In the genomic region with DNA sequence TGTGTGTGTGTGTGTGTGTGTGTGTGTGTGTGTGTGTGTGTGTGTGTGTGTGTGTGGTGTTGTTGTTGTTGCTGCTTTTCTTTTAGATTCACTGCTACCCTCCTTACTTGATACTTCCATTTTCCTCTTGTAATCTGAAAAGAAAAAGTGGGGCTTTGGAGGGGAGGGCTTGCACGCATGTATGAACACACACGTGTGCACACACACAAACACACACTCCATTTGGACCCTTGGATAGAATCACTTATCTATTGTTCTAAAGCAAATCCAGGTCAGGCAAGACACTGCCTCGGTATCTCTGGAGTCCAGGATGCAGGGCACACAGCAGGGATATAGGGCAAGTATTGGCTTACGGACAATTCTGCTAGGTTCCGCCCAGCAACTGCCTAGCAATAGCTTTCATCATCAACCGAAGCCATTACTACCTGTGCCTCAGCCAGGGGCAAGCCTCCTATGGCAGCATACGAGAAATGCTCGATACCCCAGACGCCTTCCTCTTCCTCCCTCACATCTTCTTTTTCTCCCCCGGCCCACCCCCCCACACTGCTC, we compare ENCODE assay signal across 13 mouse cellular contexts. TPM values are rescaled to one million over a fixed set of nuclear protein-coding genes. Genes with fewer than 3 reads are reported as not detected.
A peak's percentile ranks its signal among the peaks of the same experiment; 100 is the strongest.
DNase-seq lines count a peak whose midpoint lies in the region; ATAC-seq and TF ChIP-seq lines count a peak whose summit lies in the region.
"Had no signal": no experiment of that assay in that cellular context is flagged by ENCODE, and none has a peak within 500 bp of the region (broad histone marks: within the 10 kb centered on the region; RNA-seq: fewer than 3 reads in every experiment).

No protein-coding gene starts in this region.

- WGBS in heart, embryonic 13.5 days: 64% methylated on average over 10 of the region's 10 CpGs
- 40% methylated on average over 10 of the region's 10 CpGs for WGBS in midbrain, embryonic 10.5 days
- 34% methylated on average over 10 of the region's 10 CpGs for WGBS in midbrain, postnatal 0 days
- 36% methylated on average over 10 of the region's 10 CpGs for WGBS in forebrain, embryonic 14.5 days

- H3K9me3 ChIP-seq in heart, embryonic 13.5 days: no peaks in the 10 kb centered on the region
- no peaks in the 10 kb centered on the region for H3K9me3 ChIP-seq in midbrain, embryonic 10.5 days (replicated peaks)
- no peaks in the 10 kb centered on the region for H3K9me3 ChIP-seq in midbrain, postnatal 0 days (ENCODE audit: low read length)
- H3K9me3 ChIP-seq in forebrain, embryonic 14.5 days (replicated peaks; ENCODE audit: control insufficient read depth, low read length): no peaks in the 10 kb centered on the region
- H3K9me3 ChIP-seq: embryonic facial prominence, embryonic 15.5 days had no signal

- no peak overlapping the region for H3K4me2 ChIP-seq in heart, embryonic 13.5 days
- no peak overlapping the region for H3K4me2 ChIP-seq in midbrain, postnatal 0 days (ENCODE audit: low read depth, low read length, poor library complexity, severe bottlenecking)
- no peak overlapping the region for H3K4me2 ChIP-seq in forebrain, embryonic 14.5 days (ENCODE audit: low read length)
- H3K4me2 ChIP-seq: embryonic facial prominence, embryonic 15.5 days had no signal

- peaks cover 5% of the 10 kb centered on the region; the same call in 1 of the 2 replicates for H3K36me3 ChIP-seq in heart, embryonic 13.5 days
- H3K36me3 ChIP-seq in midbrain, embryonic 10.5 days: peaks cover 38% of the 10 kb centered on the region
- no peaks in the 10 kb centered on the region for H3K36me3 ChIP-seq in midbrain, postnatal 0 days (ENCODE audit: insufficient read depth, low read length)
- H3K36me3 ChIP-seq in forebrain, embryonic 14.5 days (ENCODE audit: control insufficient read depth, insufficient read depth, low read length): no peaks in the 10 kb centered on the region
- H3K36me3 ChIP-seq: embryonic facial prominence, embryonic 15.5 days had no signal

- H3K9ac ChIP-seq in heart, embryonic 13.5 days: no peak overlapping the region
- no peak overlapping the region for H3K9ac ChIP-seq in midbrain, postnatal 0 days (replicated peaks; ENCODE audit: low read length, poor library complexity, severe bottlenecking)
- H3K9ac ChIP-seq in forebrain, embryonic 14.5 days (ENCODE audit: low read length): peak overlapping the region; percentile 35; the same call in 1 of the 2 replicates
- H3K9ac ChIP-seq: embryonic facial prominence, embryonic 15.5 days had no signal

- no peak for TF ChIP-seq CTCF in midbrain, postnatal 0 days (IDR thresholded peaks at IDR 0.05)

- no peak for ATAC-seq in heart, embryonic 13.5 days (ENCODE audit: extremely low read depth, insufficient number of reproducible peaks, low FRiP score, low TSS enrichment)
- ATAC-seq in midbrain, postnatal 0 days (ENCODE audit: low FRiP score): no peak
- ATAC-seq in forebrain, embryonic 14.5 days: peak; percentile 45; the same call in 1 of the 2 replicates

- intact Hi-C loops in heart, postnatal 25 days (cut with DNase I): no loop called here
- intact Hi-C loops in left cerebral cortex, postnatal 14 days (cut with DNase I): no loop called here

- H3K4me1 ChIP-seq in heart, embryonic 13.5 days: peaks cover 22% of the 10 kb centered on the region
- H3K4me1 ChIP-seq in midbrain, embryonic 10.5 days: peaks cover 53% of the 10 kb centered on the region
- 0 out of 2 replicates have a peak, but pooled peaks cover 3% of the 10 kb centered on the region for H3K4me1 ChIP-seq in midbrain, postnatal 0 days (ENCODE audit: insufficient read depth, low read length)
- peaks cover 12% of the 10 kb centered on the region for H3K4me1 ChIP-seq in forebrain, embryonic 14.5 days (ENCODE audit: control insufficient read depth, insufficient read depth, low read length)

- H3K27me3 ChIP-seq in heart, embryonic 13.5 days (replicated peaks): no peaks in the 10 kb centered on the region
- H3K27me3 ChIP-seq in midbrain, embryonic 10.5 days (ENCODE audit: low read depth, poor library complexity, severe bottlenecking): no peaks in the 10 kb centered on the region
- no peaks in the 10 kb centered on the region for H3K27me3 ChIP-seq in midbrain, postnatal 0 days (ENCODE audit: insufficient read depth, low read length)
- no peaks in the 10 kb centered on the region for H3K27me3 ChIP-seq in forebrain, embryonic 14.5 days (replicated peaks; ENCODE audit: control insufficient read depth, insufficient read depth, low read length)
- H3K27me3 ChIP-seq: embryonic facial prominence, embryonic 15.5 days had no signal

- no peak overlapping the region for H3K4me3 ChIP-seq in heart, embryonic 13.5 days
- H3K4me3 ChIP-seq in midbrain, embryonic 10.5 days: peak overlapping the region; percentile 21
- H3K4me3 ChIP-seq in midbrain, postnatal 0 days (ENCODE audit: low read depth, low read length): no peak overlapping the region
- no peak overlapping the region for H3K4me3 ChIP-seq in forebrain, embryonic 14.5 days (ENCODE audit: low read depth, low read length)
- H3K4me3 ChIP-seq: embryonic facial prominence, embryonic 15.5 days had no signal

- DNase-seq in heart, postnatal 25 days (ENCODE audit: low spot score): no peak
- peak; percentile 35 for DNase-seq in midbrain, embryonic 10.5 days (ENCODE audit: low spot score)
- DNase-seq in midbrain, postnatal 0 days (ENCODE audit: low spot score): no peak
- peak; percentile 6 for DNase-seq in forebrain, embryonic 14.5 days (ENCODE audit: low spot score)
- peak; percentile 41 for DNase-seq in retina, embryonic 14.5 days (ENCODE audit: low spot score)
- DNase-seq in cerebellum, postnatal 4 days (ENCODE audit: low spot score in 2 of 2): no peak
- no peak for DNase-seq in left cerebral cortex, postnatal 14 days (ENCODE audit: low spot score in 2 of 2)
- DNase-seq: adrenal gland, adult 2 months; heart, postnatal 36 days; kidney, adult 8-10 months; layer of hippocampus, adult 9-11 months had no signal

- peak overlapping the region; percentile 87; the same call in 1 of the 2 replicates for H3K27ac ChIP-seq in heart, embryonic 13.5 days (replicated peaks)
- H3K27ac ChIP-seq in midbrain, embryonic 10.5 days (replicated peaks): peak overlapping the region; percentile 97
- no peak overlapping the region for H3K27ac ChIP-seq in midbrain, postnatal 0 days (ENCODE audit: low read depth, low read length)
- H3K27ac ChIP-seq in forebrain, embryonic 14.5 days (ENCODE audit: low read depth, low read length): peak overlapping the region; percentile 55

RNA-seq across cellular contexts. Expression of gene Traf6, which starts 45.2 kb away (rescaled TPM):
- polyA plus RNA-seq in heart, embryonic 13.5 days (2015; fragmentation: Nextera tagmentation; extraction: Ambion mirVana): 4.6 and 4.8 TPM in 2 replicates
- 1 to 10 TPM; 8.9 to 9.3 TPM for total RNA-seq in heart, postnatal 25 days (2021)
- polyA plus RNA-seq in midbrain, embryonic 10.5 days (2016; fragmentation: Nextera tagmentation; extraction: Ambion mirVana): 16.9 and 18.7 TPM in 2 replicates
- 16.5 and 19.9 TPM in 2 replicates for total RNA-seq in midbrain, postnatal 0 days (2014; rRNA removed)
- 4.9 and 5.3 TPM in 2 replicates for polyA plus RNA-seq in midbrain, postnatal 0 days (2015; fragmentation: Nextera tagmentation; extraction: Ambion mirVana)
- polyA plus RNA-seq in forebrain, embryonic 14.5 days (2014; fragmentation: Nextera tagmentation; extraction: Ambion mirVana): 12.8 and 13.1 TPM in 2 replicates
- total RNA-seq in left cerebral cortex, postnatal 14 days (2021): 1 to 10 TPM; 9.0 to 9.3 TPM

Comparison
In these comparisons a context has a peak if more than half of its experiments do, and no peak if none do; other contexts are left out.
1. DNase-seq: peak in midbrain, embryonic 10.5 days (single experiment), forebrain, embryonic 14.5 days (single experiment) and retina, embryonic 14.5 days (single experiment); none in heart, postnatal 25 days (single experiment), midbrain, postnatal 0 days (single experiment), cerebellum, postnatal 4 days (0 of 2) and left cerebral cortex, postnatal 14 days (0 of 2).